Mouse (Mus musculus) brain, embryonic 14.5 days (tissue): ENCODE measurements at regions not wholly inside any gene's neighbourhood (a gene's known extent, or its start where the extent isn't known, plus 50 kb on each side); places are given as distances from the start of the nearest gene placed in this dataset.
A peak's percentile ranks its signal among the peaks of the same experiment; 100 is the strongest.

Experiments used
- DNase-seq: peaks from one replicate; pipeline ENCODE4 v3.0.0-alpha.2; 2011; ENCODE audit warnings: low read depth
- CTCF ChIP-seq: fragments of 200-500 bp; IDR thresholded peaks from 2 replicates; pipeline ENCODE4 v1.5.1; 2012; ENCODE audit warnings: inconsistent platforms, mild to moderate bottlenecking, moderate library complexity, borderline replicate concordance; ENCODE audit not compliant: insufficient read depth, insufficient read length; ENCODE audit errors: extremely low read depth
- POLR2A ChIP-seq: fragments of 200-500 bp; IDR thresholded peaks from 2 replicates; pipeline ENCODE4 v1.6.1; 2012; ENCODE audit warnings: mild to moderate bottlenecking, inconsistent platforms, borderline replicate concordance; ENCODE audit not compliant: poor library complexity, insufficient read depth, insufficient read length, severe bottlenecking; ENCODE audit errors: extremely low read depth

- DNase-seq, result no peak
- no peak for TF ChIP-seq CTCF
- no peak for TF ChIP-seq POLR2A
Measured at GRCm38 (mm10) chr9:43965171-43965570, 78.0 kb upstream of the Thy1 start.

DNA sequence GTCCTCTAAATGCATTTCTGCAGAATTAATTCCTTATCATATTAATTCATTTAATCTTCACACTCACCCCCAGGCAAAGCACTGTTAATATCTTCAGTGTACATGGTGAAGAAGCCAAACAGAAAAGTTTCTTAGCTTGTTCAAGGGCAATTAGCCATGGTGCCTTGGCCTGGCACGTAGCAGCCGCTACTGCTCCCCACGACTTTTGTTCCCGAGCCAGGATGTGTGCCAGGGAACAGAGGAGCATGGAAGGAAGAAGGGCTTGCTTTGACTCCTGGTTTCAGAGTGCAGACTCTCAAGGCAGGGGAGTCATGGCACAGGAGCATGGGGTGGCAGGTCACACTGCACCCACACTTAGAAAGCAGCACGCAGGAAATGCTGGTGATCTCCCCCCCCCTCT is 77.4 kb upstream of the Thy1 start:
- peak; percentile 33 for DNase-seq
- no peak for TF ChIP-seq POLR2A

DNA sequence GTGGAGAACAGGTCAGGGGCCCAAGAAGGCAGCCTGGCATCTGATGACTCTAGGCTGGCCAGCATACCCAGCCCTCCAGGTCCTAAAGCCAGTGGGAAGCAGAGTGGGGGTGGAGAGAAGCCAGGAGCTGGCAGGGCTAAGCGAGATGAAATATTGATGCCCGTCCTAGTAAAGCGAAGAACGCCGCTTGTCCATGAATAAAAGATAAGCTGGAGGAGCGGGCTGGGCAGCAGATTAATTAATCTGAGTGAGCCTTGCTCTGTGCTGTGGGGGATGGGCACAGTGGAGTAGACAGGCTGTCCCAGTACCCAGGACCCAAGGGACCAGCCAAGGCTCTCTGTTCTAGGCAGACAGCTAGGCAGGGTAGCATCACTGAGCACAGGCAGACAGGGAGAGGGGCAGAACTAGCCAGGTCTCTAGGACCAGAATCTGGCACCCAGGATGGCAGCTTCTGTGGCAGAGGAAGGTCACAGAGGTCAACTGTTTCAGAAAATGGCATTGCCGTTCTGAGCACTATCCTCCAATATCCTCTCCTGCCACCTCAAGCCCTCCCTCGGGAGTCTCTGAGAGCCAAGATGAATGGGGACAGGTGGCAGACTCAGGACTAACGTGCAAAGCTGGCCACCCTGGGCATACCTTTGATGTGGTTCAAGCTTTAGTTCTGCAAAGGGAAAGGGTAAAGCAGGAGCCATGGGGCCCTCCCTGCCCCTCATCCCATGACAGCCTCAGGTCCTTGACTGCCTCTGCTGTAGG is 73.0 kb upstream of the Thy1 start:
- TF ChIP-seq CTCF, result no peak
- no peak for TF ChIP-seq POLR2A
- DNase-seq, result peak; percentile 85

- TF ChIP-seq POLR2A (no peak), CTCF (no peak)
- no peak for DNase-seq
Measured at GRCm38 (mm10) chr9:43970858-43971257, 72.3 kb upstream of the Thy1 start.

DNA sequence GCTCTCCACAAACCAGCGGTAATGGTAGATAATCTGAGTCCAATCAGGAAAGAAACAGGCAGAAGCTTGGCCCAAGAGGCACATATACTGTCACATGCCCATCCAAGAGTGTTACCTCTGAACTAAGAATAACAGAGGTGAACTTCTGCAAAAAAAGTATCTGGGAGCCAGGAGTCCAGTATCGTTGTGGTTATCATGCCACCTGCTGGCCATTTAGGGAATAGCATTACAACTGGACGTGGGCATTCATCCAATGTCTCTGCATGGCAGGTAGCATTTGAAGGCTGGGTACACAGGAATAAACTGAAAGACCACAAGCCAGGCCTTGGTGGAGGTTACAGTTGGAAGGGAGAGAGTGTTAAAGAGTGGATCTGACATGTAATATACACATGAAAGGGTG is 70.9 kb upstream of the Thy1 start:
- peak; percentile 85 for DNase-seq
- no peak for TF ChIP-seq POLR2A
- peak; percentile 78; the same call in 1 of the 2 replicates for TF ChIP-seq CTCF

GRCm38 (mm10) chr9:43975405-43975804 is 67.8 kb upstream of the Thy1 start:
- no peak for DNase-seq
- TF ChIP-seq POLR2A (no peak), CTCF (no peak)

GRCm38 (mm10) chr9:43976366-43976765 is 66.8 kb upstream of the Thy1 start:
- DNase-seq, result no peak
- TF ChIP-seq POLR2A (no peak), CTCF (no peak)

- no peak for TF ChIP-seq CTCF
- TF ChIP-seq POLR2A, result no peak
- DNase-seq, result no peak
Measured at GRCm38 (mm10) chr9:43977773-43978172, 65.4 kb upstream of the Thy1 start.

GRCm38 (mm10) chr9:43981376-43981775 is 61.8 kb upstream of the Thy1 start:
- no peak for DNase-seq
- TF ChIP-seq CTCF (no peak), POLR2A (no peak)

GRCm38 (mm10) chr9:43982359-43982889 is 60.8 kb upstream of the Thy1 start:
- DNase-seq, result no peak
- TF ChIP-seq CTCF (no peak), POLR2A (no peak)

DNA sequence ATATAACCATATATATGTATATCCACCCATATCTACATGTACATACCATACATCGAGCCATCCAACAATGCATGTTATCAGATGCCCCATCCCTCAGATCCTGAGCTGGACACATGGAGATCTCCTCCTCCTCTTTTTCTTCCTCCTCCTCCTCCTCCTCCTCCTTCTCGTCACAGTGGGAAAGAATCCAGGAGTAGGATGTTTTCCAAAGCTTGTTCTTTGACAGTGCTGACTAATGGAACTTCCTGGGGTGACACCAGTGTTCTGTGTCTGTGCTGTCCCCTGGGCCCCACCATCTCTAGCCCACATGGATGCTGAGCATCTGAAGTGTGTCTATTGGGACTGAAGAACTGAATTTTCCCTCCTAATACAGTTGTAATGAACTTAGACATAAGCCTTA is 60.0 kb upstream of the Thy1 start:
- TF ChIP-seq CTCF (no peak), POLR2A (no peak)

More for the DNA sequence above, 60.0 kb upstream of the Thy1 start:
- DNase-seq, result no peak
